Mouse (Mus musculus) limb, embryonic 11.5 days (tissue): ENCODE data around the gene Tmem150b. TPM values are rescaled to one million over a fixed set of nuclear protein-coding genes. Genes with fewer than 3 reads are reported as not detected.
A peak's percentile ranks its signal among the peaks of the same experiment; 100 is the strongest.

Experiments
- ATAC-seq: fragments of 200-750 bp; cut with Nextera tagmentation; 2 replicates; pipeline ENCODE4 v1.8.0; 2017; ENCODE audit warnings: low read depth; ENCODE audit not compliant: insufficient number of reproducible peaks, low FRiP score, low TSS enrichment
- DNase-seq: peaks from one replicate; pipeline ENCODE4 v3.0.0-alpha.2; 2015; ENCODE audit warnings: low spot score
- H3K27ac ChIP-seq: fragments of 300-500 bp; sonication (generic); replicated peaks from 2 replicates; pipeline ENCODE4 v1.5.1; 2014; ENCODE audit warnings: low read depth, mild to moderate bottlenecking, low read length
- H3K27me3 ChIP-seq: fragments of 300-500 bp; sonication (generic); 2 replicates; pipeline ENCODE4 v1.6.1; 2014; ENCODE audit warnings: mild to moderate bottlenecking, low read length, mixed read lengths; ENCODE audit not compliant: control insufficient read depth, insufficient read depth
- H3K36me3 ChIP-seq: fragments of 300-500 bp; sonication (generic); 2 replicates; pipeline ENCODE4 v1.6.1; 2014; ENCODE audit warnings: mild to moderate bottlenecking, low read length, moderate library complexity, mixed read lengths; ENCODE audit not compliant: control insufficient read depth, insufficient read depth
- H3K4me1 ChIP-seq: fragments of 300-500 bp; sonication (generic); 2 replicates; pipeline ENCODE4 v1.6.1; 2014; ENCODE audit warnings: low read length, mixed read lengths; ENCODE audit not compliant: control insufficient read depth, insufficient read depth
- H3K4me2 ChIP-seq: fragments of 300-500 bp; sonication (generic); 2 replicates; pipeline ENCODE4 v1.6.1; 2014; ENCODE audit warnings: low read depth, mild to moderate bottlenecking, moderate library complexity; ENCODE audit not compliant: severe bottlenecking
- H3K4me3 ChIP-seq: fragments of 300-500 bp; sonication (generic); 2 replicates; pipeline ENCODE4 v1.5.1; 2014; ENCODE audit warnings: low read depth, low read length
- H3K9ac ChIP-seq: fragments of 300-500 bp; sonication (generic); 2 replicates; pipeline ENCODE4 v1.6.1; 2014; ENCODE audit warnings: mild to moderate bottlenecking, low read length
- H3K9me3 ChIP-seq: fragments of 300-500 bp; sonication (generic); 2 replicates; pipeline ENCODE4 v1.6.1; 2016; ENCODE audit warnings: low read length; ENCODE audit not compliant: control insufficient read depth
- WGBS: fragments of 180-500 bp; shearing (Covaris S2); extraction: QIAGEN DNeasy Blood & Tissue Kit; methylation state at CpG from one replicate; pipeline ENCODE4 v1.1.7; 2014; 5-methylcytosine and 5-hydroxymethylcytosine counted together
- polyA plus RNA-seq: library from polyadenylated mRNA; unstranded; fragments of >200 nt; fragmentation: Nextera tagmentation; extraction: Ambion mirVana; gene quantifications from 2 replicates; pipeline ENCODE4 v1.2.1, GENCODE M21; 2014

The Tmem150b gene
- polyA plus RNA-seq, 1 experiment from 2014 or later: 0.19 TPM

- 83% methylated on average over 3 of the region's 3 CpGs for WGBS
- DNase-seq (no peak), ATAC-seq (no peak)
- no peaks in the 10 kb centered on the region for H3K27me3 ChIP-seq
- H3K36me3 ChIP-seq: peaks cover 18% of the 10 kb centered on the region
- H3K9ac ChIP-seq: no peak overlapping the region
- no peak overlapping the region for H3K27ac ChIP-seq
- H3K4me3 ChIP-seq: no peak overlapping the region
- no peak overlapping the region for H3K4me2 ChIP-seq
- H3K4me1 ChIP-seq: no peaks in the 10 kb centered on the region
- H3K9me3 ChIP-seq: no peaks in the 10 kb centered on the region
These were observed 12.5 kb downstream of the Tmem150b start for GRCm38 (mm10) chr7:4712594-4712993.

DNA sequence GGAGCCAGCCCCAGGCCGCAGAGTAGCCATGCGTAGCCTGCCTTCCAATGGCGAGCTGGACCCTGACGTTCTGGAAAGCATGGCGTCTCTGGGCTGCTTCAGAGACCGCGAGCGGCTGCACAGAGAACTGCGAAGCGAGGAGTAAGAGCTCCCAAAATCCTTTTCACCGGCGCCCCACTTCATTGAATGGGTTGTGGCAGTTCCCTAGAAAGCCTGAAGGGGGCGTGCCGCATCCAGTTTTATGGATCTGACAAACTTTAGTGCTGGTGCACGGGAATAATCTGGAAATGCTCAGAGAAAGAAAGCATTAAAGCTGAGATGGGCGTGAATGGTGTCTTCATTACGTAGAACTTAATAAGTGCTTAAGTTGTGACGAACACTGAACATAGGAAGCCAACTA, 20.0 kb downstream of the Tmem150b start:
- no peak overlapping the region for H3K4me2 ChIP-seq
- DNase-seq: peak; percentile 53
- H3K9me3 ChIP-seq: no peaks in the 10 kb centered on the region
- no peak overlapping the region for H3K4me3 ChIP-seq
- H3K36me3 ChIP-seq: peaks cover 13% of the 10 kb centered on the region
- WGBS: 49% methylated on average over 18 of the region's 18 CpGs
- H3K4me1 ChIP-seq: no peaks in the 10 kb centered on the region
- H3K27me3 ChIP-seq: no peaks in the 10 kb centered on the region
- no peak for ATAC-seq
- H3K27ac ChIP-seq: no peak overlapping the region
- no peak overlapping the region for H3K9ac ChIP-seq

GRCm38 (mm10) chr7:4703195-4703594, 21.9 kb downstream of the Tmem150b start:
- peaks cover 8% of the 10 kb centered on the region for H3K36me3 ChIP-seq
- H3K4me1 ChIP-seq: no peaks in the 10 kb centered on the region
- H3K9ac ChIP-seq: no peak overlapping the region
- H3K4me2 ChIP-seq: no peak overlapping the region
- H3K27ac ChIP-seq: no peak overlapping the region
- H3K9me3 ChIP-seq: no peaks in the 10 kb centered on the region
- no peaks in the 10 kb centered on the region for H3K27me3 ChIP-seq
- 92% methylated on average over 7 of the region's 7 CpGs for WGBS
- ATAC-seq (peak; percentile 61; the same call in 1 of the 2 replicates), DNase-seq (no peak)
- no peak overlapping the region for H3K4me3 ChIP-seq

GRCm38 (mm10) chr7:4702334-4702733, 22.7 kb downstream of the Tmem150b start:
- WGBS: 71% methylated on average over 8 of the region's 8 CpGs
- Histone ChIP-seq H3K27me3 (no peaks in the 10 kb centered on the region), H3K4me3 (no peak overlapping the region), H3K27ac (no peak overlapping the region), H3K9ac (no peak overlapping the region), H3K4me2 (no peak overlapping the region), H3K9me3 (no peaks in the 10 kb centered on the region), H3K4me1 (no peaks in the 10 kb centered on the region), H3K36me3 (peaks cover 6% of the 10 kb centered on the region)
- ATAC-seq: no peak
- no peak for DNase-seq

DNA sequence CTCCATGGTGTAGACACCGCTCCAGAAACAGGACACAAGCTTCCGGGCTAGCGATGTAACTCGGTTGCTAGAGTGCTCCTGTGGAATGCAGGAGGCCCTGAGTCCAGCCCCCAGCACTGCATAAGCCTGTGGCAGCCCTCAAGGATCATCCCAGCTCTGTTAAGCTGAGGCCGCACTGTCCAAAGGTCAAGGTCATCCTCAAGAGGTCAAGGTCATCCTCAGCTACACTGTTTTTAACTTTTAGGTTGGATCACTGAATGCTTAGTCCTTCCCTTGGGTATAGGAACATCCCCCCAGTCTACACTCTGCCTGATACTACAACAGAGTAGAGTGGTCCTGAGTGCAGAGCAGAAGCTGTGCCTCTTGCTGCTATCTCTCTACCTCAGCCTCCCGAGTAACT, 32.0 kb downstream of the Tmem150b start:
- Histone ChIP-seq H3K9ac (no peak overlapping the region), H3K4me2 (no peak overlapping the region), H3K27me3 (no peaks in the 10 kb centered on the region), H3K4me1 (peaks cover 5% of the 10 kb centered on the region), H3K27ac (no peak overlapping the region), H3K36me3 (peaks cover 6% of the 10 kb centered on the region), H3K4me3 (no peak overlapping the region), H3K9me3 (no peaks in the 10 kb centered on the region)
- 95% methylated on average over 6 of the region's 6 CpGs for WGBS
- ATAC-seq (no peak), DNase-seq (no peak)

DNA sequence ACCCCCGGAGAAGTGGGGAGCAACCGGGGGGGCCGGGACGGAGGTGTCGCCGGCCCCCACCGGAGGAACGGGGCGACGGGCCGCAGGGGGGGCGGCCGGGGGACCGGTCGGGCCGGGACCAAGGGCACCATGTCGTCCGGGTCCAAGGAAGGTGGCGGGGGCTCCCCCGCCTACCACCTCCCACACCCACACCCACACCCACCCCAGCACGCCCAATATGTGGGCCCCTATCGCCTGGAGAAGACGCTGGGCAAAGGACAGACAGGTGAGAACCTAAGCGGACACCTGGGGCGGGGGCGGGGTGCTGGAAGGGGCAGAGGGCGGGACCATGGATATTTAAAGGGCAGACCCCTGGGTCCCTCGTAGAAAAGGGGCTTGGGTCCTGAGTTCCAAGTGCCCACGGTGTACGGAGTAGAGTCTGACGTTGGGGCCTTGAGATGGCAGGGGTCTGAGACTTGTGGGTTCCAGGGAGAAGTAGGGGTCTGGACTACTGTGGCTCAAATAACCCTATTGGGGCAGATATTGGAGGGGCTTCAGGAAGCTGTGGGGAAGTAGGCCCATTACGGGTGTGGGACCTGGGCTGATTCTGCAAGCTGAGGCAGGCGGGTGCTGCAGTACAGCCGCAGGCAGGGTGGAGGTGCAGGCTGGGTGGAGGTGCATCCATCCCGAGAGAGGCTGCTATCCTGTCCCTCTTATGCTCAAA, 33.9 kb downstream of the Tmem150b start:
- ATAC-seq: peak; percentile 67

GRCm38 (mm10) chr7:4690387-4690786, 34.7 kb downstream of the Tmem150b start, which contains the start of gene Brsk1:
Gene Brsk1 (plus strand): TSS chr7:4690604.
- peak within 1 kb of the TSS; percentile 93 for H3K27ac ChIP-seq
- no peaks in the 10 kb centered on the region for H3K9me3 ChIP-seq
- peak; percentile 67; the same call in 1 of the 2 replicates for ATAC-seq
- peak; percentile 94 for DNase-seq
- peaks cover 5% of the 10 kb centered on the region for H3K4me1 ChIP-seq
- peak within 1 kb of the TSS; percentile 77 for H3K4me2 ChIP-seq
- 3% methylated on average over 7 of the region's 18 CpGs for WGBS
- H3K9ac ChIP-seq: peak within 1 kb of the TSS; percentile 99
- peak within 1 kb of the TSS; percentile 98 for H3K4me3 ChIP-seq
- peaks cover 6% of the 10 kb centered on the region; the same call in 1 of the 2 replicates for H3K36me3 ChIP-seq
- H3K27me3 ChIP-seq: no peaks in the 10 kb centered on the region

More for the DNA sequence above, 33.9 kb downstream of the Tmem150b start:
- peaks cover 5% of the 10 kb centered on the region for H3K4me1 ChIP-seq
- H3K9me3 ChIP-seq: no peaks in the 10 kb centered on the region
- H3K36me3 ChIP-seq: peaks cover 6% of the 10 kb centered on the region; the same call in 1 of the 2 replicates
- peak; percentile 40 for DNase-seq
- peak overlapping the region; percentile 77 for H3K4me2 ChIP-seq
- peak overlapping the region; percentile 98 for H3K4me3 ChIP-seq
- WGBS: 6% methylated on average over 28 of the region's 35 CpGs
- H3K27me3 ChIP-seq: no peaks in the 10 kb centered on the region
- peak overlapping the region; percentile 93 for H3K27ac ChIP-seq
- peak overlapping the region; percentile 99 for H3K9ac ChIP-seq

GRCm38 (mm10) chr7:4684632-4685417, 40.2 kb downstream of the Tmem150b start, which contains the start of gene Hspbp1:
Gene Hspbp1 (minus strand): TSS chr7:4685068.
- peak; percentile 96 for DNase-seq
- H3K4me1 ChIP-seq: peaks cover 5% of the 10 kb centered on the region; the same call in 1 of the 2 replicates

More at GRCm38 (mm10) chr7:4684632-4685417, 40.2 kb downstream of the Tmem150b start, which contains the start of gene Hspbp1:
- H3K4me2 ChIP-seq: peak within 1 kb of the TSS; percentile 83
- no peaks in the 10 kb centered on the region for H3K9me3 ChIP-seq
- H3K9ac ChIP-seq: peak within 1 kb of the TSS; percentile 67
- H3K36me3 ChIP-seq: peaks cover 6% of the 10 kb centered on the region; the same call in 1 of the 2 replicates
- peak; percentile 98 for ATAC-seq
- no peaks in the 10 kb centered on the region for H3K27me3 ChIP-seq
- WGBS: 0% methylated on average over 32 of the region's 32 CpGs
- peak within 1 kb of the TSS; percentile 62; the same call in 1 of the 2 replicates for H3K27ac ChIP-seq
- peak within 1 kb of the TSS; percentile 74 for H3K4me3 ChIP-seq
